Mouse (Mus musculus) MEL (cell line): ENCODE results near the gene Rxrb. TPM values are rescaled to one million over a fixed set of nuclear protein-coding genes. Genes with fewer than 3 reads are reported as not detected.

Experiments used
- DNase-seq: peaks from one replicate; pipeline ENCODE4 v3.0.0; 2011; ENCODE audit warnings: low read depth, low spot score
- H3K27ac ChIP-seq: 2 replicates; pipeline ENCODE4 v1.5.1; 2012; ENCODE audit warnings: low read depth, mild to moderate bottlenecking, control low read depth, low read length, moderate library complexity; ENCODE audit not compliant: control insufficient read depth
- H3K27me3 ChIP-seq, 2 experiments: fragments of 150-350 bp in 1 of 2; sonication (generic) in 1 of 2; 2 replicates each; pipeline ENCODE4 v1.6.1; 2012; ENCODE audit warnings: low read length in 2 of 2, mild to moderate bottlenecking in 2 of 2, improper control_type of control experiment in 1 of 2, moderate library complexity in 1 of 2; ENCODE audit not compliant: insufficient read depth in 2 of 2, control insufficient read depth in 1 of 2
- H3K36me3 ChIP-seq, 2 experiments: 2 replicates each; pipeline ENCODE4 v1.6.1; 2012 to 2014; ENCODE audit warnings: low read length in 2 of 2, improper control_type of control experiment in 1 of 2, inconsistent platforms in 1 of 2, mild to moderate bottlenecking in 1 of 2; ENCODE audit not compliant: insufficient read depth in 2 of 2, control insufficient read depth in 1 of 2
- H3K4me1 ChIP-seq, 2 experiments: fragments of 150-350 bp in 1 of 2; sonication (generic) in 1 of 2; 2 replicates each; pipeline ENCODE4 v1.6.1; 2012; ENCODE audit warnings: low read length in 2 of 2, improper control_type of control experiment in 1 of 2, mild to moderate bottlenecking in 1 of 2; ENCODE audit not compliant: insufficient read depth in 2 of 2, control insufficient read depth in 1 of 2
- H3K4me3 ChIP-seq, 2 experiments: fragments of 150-350 bp in 1 of 2; sonication (generic) in 1 of 2; 2 replicates each; pipeline ENCODE4 v1.5.1; 2012; ENCODE audit warnings: low read depth in 2 of 2, low read length in 2 of 2, mild to moderate bottlenecking in 2 of 2, moderate library complexity in 2 of 2, control low read depth in 1 of 2, improper control_type of control experiment in 1 of 2; ENCODE audit not compliant: control insufficient read depth in 1 of 2, insufficient read depth in 1 of 2
- H3K79me2 ChIP-seq: 2 replicates; pipeline ENCODE4 v1.6.1; 2012; ENCODE audit warnings: mild to moderate bottlenecking, low read length, moderate library complexity; ENCODE audit not compliant: control insufficient read depth, poor library complexity, insufficient read depth
- H3K9ac ChIP-seq: 2 replicates; pipeline ENCODE4 v1.6.1; 2012; ENCODE audit warnings: low read depth, mild to moderate bottlenecking, control low read depth, low read length, moderate library complexity; ENCODE audit not compliant: control insufficient read depth, poor library complexity, severe bottlenecking
- H3K9me3 ChIP-seq: fragments of 150-350 bp; sonication (generic); replicated peaks from 2 replicates; pipeline ENCODE4 v1.6.1; 2012; ENCODE audit warnings: mild to moderate bottlenecking, low read length, improper control_type of control experiment, moderate library complexity; ENCODE audit not compliant: insufficient read depth
- BHLHE40 ChIP-seq: IDR thresholded peaks from 2 replicates; pipeline ENCODE4 v1.6.1; 2012; ENCODE audit warnings: low read depth, mild to moderate bottlenecking, inconsistent platforms, low read length, improper control_type of control experiment, borderline replicate concordance
- CTCF ChIP-seq, 3 experiments: IDR thresholded peaks in 2 of 3; conservative IDR thresholded peaks in 1 of 3; 2 replicates each; pipeline ENCODE4 v1.5.1; 2011 to 2012; ENCODE audit warnings: low read length in 3 of 3, low read depth in 2 of 3, mild to moderate bottlenecking in 2 of 3, improper control_type of control experiment in 1 of 3, inconsistent platforms in 1 of 3, mixed read lengths in 1 of 3, moderate library complexity in 1 of 3; ENCODE audit not compliant: control insufficient read depth in 1 of 3, insufficient read depth in 1 of 3, poor library complexity in 1 of 3, severe bottlenecking in 1 of 3
- E2F4 ChIP-seq: IDR thresholded peaks from 2 replicates; pipeline ENCODE4 v1.6.1; 2011; ENCODE audit warnings: low read depth, low read length, improper control_type of control experiment, borderline replicate concordance
- EP300 ChIP-seq, 2 experiments: IDR thresholded peaks; 2 replicates each; pipeline ENCODE4 v1.6.1; 2011; ENCODE audit warnings: improper control_type of control experiment in 2 of 2, low read length in 2 of 2, low read depth in 1 of 2, mild to moderate bottlenecking in 1 of 2
- KAT2A ChIP-seq: conservative IDR thresholded peaks from 2 replicates; pipeline ENCODE4 v1.6.1; 2012; ENCODE audit warnings: low read depth, low read length, improper control_type of control experiment, inconsistent platforms
- MEF2A ChIP-seq: IDR thresholded peaks from 2 replicates; pipeline ENCODE4 v1.6.1; 2014; ENCODE audit warnings: low read depth, mild to moderate bottlenecking, inconsistent platforms, low read length, improper control_type of control experiment; ENCODE audit not compliant: poor library complexity, insufficient replicate concordance, severe bottlenecking; ENCODE audit errors: extremely low read depth
- MYB ChIP-seq: IDR thresholded peaks from 2 replicates; pipeline ENCODE4 v1.6.1; 2011; ENCODE audit warnings: mild to moderate bottlenecking, low read depth, low read length, improper control_type of control experiment
- MYC ChIP-seq: IDR thresholded peaks from 2 replicates; pipeline ENCODE4 v1.6.1; 2011; ENCODE audit warnings: low read depth, mild to moderate bottlenecking, low read length, improper control_type of control experiment, moderate library complexity
- NRF1 ChIP-seq: IDR thresholded peaks from 2 replicates; pipeline ENCODE4 v1.6.1; 2014; ENCODE audit warnings: low read depth, mild to moderate bottlenecking, inconsistent platforms, low read length, improper control_type of control experiment, moderate library complexity; ENCODE audit not compliant: poor library complexity, insufficient read depth, severe bottlenecking
- POLR2AphosphoS5 ChIP-seq: IDR thresholded peaks from 2 replicates; pipeline ENCODE4 v1.6.1; 2012; ENCODE audit warnings: low read depth, borderline replicate concordance, mild to moderate bottlenecking, inconsistent platforms, low read length, moderate library complexity, mixed read lengths
- RAD21 ChIP-seq: IDR thresholded peaks from 2 replicates; pipeline ENCODE4 v1.6.1; 2011; ENCODE audit warnings: mild to moderate bottlenecking, low read depth, low read length, improper control_type of control experiment
- TAL1 ChIP-seq: IDR thresholded peaks from 2 replicates; pipeline ENCODE4 v1.6.1; 2012; ENCODE audit warnings: mild to moderate bottlenecking, inconsistent platforms, low read length, moderate library complexity, mixed read lengths
- TBP ChIP-seq: IDR thresholded peaks from 2 replicates; pipeline ENCODE4 v1.8.0; 2011; ENCODE audit warnings: low read depth, low read length, improper control_type of control experiment
- USF1 ChIP-seq: IDR thresholded peaks from 2 replicates; pipeline ENCODE4 v1.6.1; 2014; ENCODE audit warnings: low read depth, mild to moderate bottlenecking, inconsistent platforms, low read length, improper control_type of control experiment, moderate library complexity
- polyA plus RNA-seq, 2 experiments: library from polyadenylated mRNA; stranded (reverse) in 1 of 2; unstranded in 1 of 2; fragments of >175 nt in 1 of 2; fragments of >200 nt in 1 of 2; gene quantifications; 2 replicates each; pipeline versions ENCODE4 v1.2.1 to v1.2.4; 2012; ENCODE audit warnings: low replicate concordance in 2 of 2, low read depth in 1 of 2; ENCODE audit not compliant: insufficient read length in 2 of 2, insufficient read depth in 1 of 2, missing spikeins in 1 of 2
- total RNA-seq: library from RNA; depleted of rRNA; stranded (reverse); fragments of 300-350 nt; gene quantifications from 2 replicates; pipeline ENCODE4 v1.2.3, GENCODE M21; 2012

Gene Rxrb
- total and polyA plus RNA-seq, 3 experiments: 37.6 to 63.4 TPM; not detected in 1

- Histone ChIP-seq H3K4me3 (no peak overlapping the region), H3K36me3 (no peaks in the 10 kb centered on the region), H3K27me3 (no peaks in the 10 kb centered on the region; a peak in 1 of 4 replicates), H3K9ac (no peak overlapping the region), H3K79me2 (peaks cover 2% of the 10 kb centered on the region), H3K9me3 (no peaks in the 10 kb centered on the region), H3K4me1 (no peaks in the 10 kb centered on the region), H3K27ac (no peak overlapping the region)
- DNase-seq: no peak
- no peak for TF ChIP-seq KAT2A
- TF ChIP-seq CTCF (IDR thresholded peaks at IDR 0.05 in 2 of 3, conservative IDR thresholded peaks at IDR 0.05 in 1 of 3; ENCODE audit: control insufficient read depth in 1 of 3, insufficient read depth in 1 of 3, low read depth in 2 of 3, low read length in 3 of 3, poor library complexity in 1 of 3, severe bottlenecking in 1 of 3): peak; percentile 13 to 30 (median 23); a peak in 4 of 6 replicates
- TF ChIP-seq RAD21: peak; percentile 1
Measured at GRCm38 (mm10) chr17:34003426-34003825, 28.2 kb upstream of the Rxrb start.

- no peak overlapping the region for H3K4me3 ChIP-seq
- H3K79me2 ChIP-seq: no peaks in the 10 kb centered on the region
- no peaks in the 10 kb centered on the region; a peak in 1 of 4 replicates for H3K27me3 ChIP-seq
- no peak for DNase-seq
- no peaks in the 10 kb centered on the region for H3K4me1 ChIP-seq
- H3K9me3 ChIP-seq: no peaks in the 10 kb centered on the region
- TF ChIP-seq MEF2A (no peak), E2F4 (no peak), EP300 (IDR thresholded peaks at IDR 0.05; ENCODE audit: low read depth in 1 of 2, low read length in 2 of 2) (no peak), CTCF (IDR thresholded peaks at IDR 0.05 in 2 of 3, conservative IDR thresholded peaks at IDR 0.05 in 1 of 3; ENCODE audit: control insufficient read depth in 1 of 3, insufficient read depth in 1 of 3, low read depth in 2 of 3, low read length in 3 of 3, poor library complexity in 1 of 3, severe bottlenecking in 1 of 3) (no peak), BHLHE40 (no peak), MYB (no peak), POLR2AphosphoS5 (no peak), USF1 (no peak), TBP (no peak)
- H3K36me3 ChIP-seq: no peaks in the 10 kb centered on the region
- no peak overlapping the region for H3K27ac ChIP-seq
- H3K9ac ChIP-seq: no peak overlapping the region
Measured at GRCm38 (mm10) chr17:34006570-34006969, 25.0 kb upstream of the Rxrb start.

GRCm38 (mm10) chr17:34010156-34010555 is 21.5 kb upstream of the Rxrb start:
- no peaks in the 10 kb centered on the region for H3K4me1 ChIP-seq
- H3K4me3 ChIP-seq: no peak overlapping the region
- H3K27me3 ChIP-seq: no peaks in the 10 kb centered on the region; a peak in 1 of 4 replicates
- H3K9ac ChIP-seq: no peak overlapping the region
- TF ChIP-seq MYC (no peak), NRF1 (no peak), TAL1 (no peak)
- TF ChIP-seq, all 39 proteins: peak for 0
- Histone ChIP-seq H3K9me3 (no peaks in the 10 kb centered on the region), H3K79me2 (no peaks in the 10 kb centered on the region), H3K36me3 (no peaks in the 10 kb centered on the region), H3K27ac (no peak overlapping the region)
- no peak for DNase-seq
